Mouse (Mus musculus): ENCODE data around the gene Zfp617. TPM values are rescaled to one million over a fixed set of nuclear protein-coding genes. Genes with fewer than 3 reads are reported as not detected.
"Not testable (repeated sequence)": the region's sequence is repeated elsewhere in the genome, so short reads cannot be mapped to it uniquely, and the experiment has no call there.

The Zfp617 gene
- polyA plus RNA-seq, 1 experiment: not detected

DNA sequence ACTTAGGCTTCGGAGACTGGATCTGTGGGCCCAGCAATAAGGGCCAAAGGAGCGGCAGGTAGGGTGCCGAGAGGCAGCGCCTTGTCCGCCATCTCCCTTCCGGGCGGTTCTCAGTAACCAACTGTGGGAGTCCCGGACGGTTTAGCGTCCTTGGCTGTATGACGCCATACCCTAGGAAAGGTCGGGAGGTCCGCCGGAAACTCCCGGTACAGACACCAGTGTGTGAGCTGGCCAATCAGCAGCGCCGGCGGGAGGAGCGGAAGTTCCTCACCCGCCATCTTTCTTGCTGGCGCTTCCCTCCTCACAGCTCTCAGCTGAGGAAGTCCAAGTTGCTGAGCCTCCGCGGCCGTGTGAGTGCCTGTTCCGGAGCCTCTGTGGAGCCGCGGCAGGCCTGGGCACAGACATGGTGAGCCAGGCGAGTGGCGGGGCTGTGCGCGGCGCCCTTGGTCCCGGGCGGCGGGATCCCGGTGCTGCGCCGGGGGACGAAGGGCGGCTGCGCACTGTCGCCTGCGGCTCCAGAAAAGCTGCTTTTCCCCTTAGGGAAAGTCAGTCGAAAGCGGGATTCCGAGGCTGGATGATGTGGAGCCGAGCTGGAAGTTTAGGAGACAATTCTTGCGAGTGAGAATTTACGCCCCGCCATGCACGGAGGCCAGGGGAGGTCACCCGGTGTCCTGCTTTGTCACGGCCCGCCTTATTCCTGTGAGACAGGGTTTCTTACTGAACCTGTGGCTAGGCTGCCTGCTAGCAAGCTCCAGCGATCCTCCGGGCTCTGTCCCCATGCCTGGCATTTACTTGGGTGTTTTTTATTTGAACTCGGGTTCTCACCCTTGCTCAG is 14.3 kb downstream of the Zfp617 start:
- Histone ChIP-seq H3K4me1 (ENCODE audit: control insufficient read depth, insufficient read depth, low read length) (no peaks in the 10 kb centered on the region), H3K4me3 (ENCODE audit: insufficient read depth, low read depth, low read length) (peak overlapping the region; percentile 77), H3K27ac (ENCODE audit: insufficient read depth, low read depth, low read length) (peak overlapping the region; percentile 93)
- under 1% methylated on average over 57 of the region's 57 CpGs for WGBS
- no peak for TF ChIP-seq CTCF (IDR thresholded peaks at IDR 0.05; ENCODE audit: insufficient read depth, low read depth, low read length)
- TF ChIP-seq POLR2A (IDR thresholded peaks at IDR 0.05; ENCODE audit: insufficient read depth, low read depth, low read length): peak; percentile 59; the same call in 1 of the 2 replicates

DNA sequence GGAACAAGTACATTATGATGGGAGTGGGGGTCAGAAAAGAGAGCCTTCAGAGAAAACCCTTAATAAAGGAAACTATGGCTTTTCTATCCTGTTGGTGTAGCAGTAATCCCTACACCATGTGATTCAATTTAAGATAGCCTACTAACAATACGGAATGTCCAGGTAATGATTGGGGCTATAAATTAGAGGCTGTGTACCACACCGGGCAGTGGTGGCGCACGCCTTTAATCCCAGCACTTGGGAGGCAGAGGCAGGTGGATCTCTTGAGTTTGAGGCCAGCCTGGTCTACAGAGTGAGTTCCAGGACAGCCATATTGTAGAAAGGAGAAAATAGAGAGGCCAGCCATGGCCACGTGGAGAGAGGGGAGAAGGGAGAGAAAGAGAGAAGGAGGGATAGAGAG is 17.4 kb downstream of the Zfp617 start:
- TF ChIP-seq CTCF (IDR thresholded peaks at IDR 0.05; ENCODE audit: insufficient read depth, low read depth, low read length): no peak
- Histone ChIP-seq H3K4me1 (ENCODE audit: control insufficient read depth, insufficient read depth, low read length) (no peaks in the 10 kb centered on the region), H3K27ac (ENCODE audit: insufficient read depth, low read depth, low read length) (no peak overlapping the region), H3K4me3 (ENCODE audit: insufficient read depth, low read depth, low read length) (no peak overlapping the region)
- 96% methylated on average over 5 of the region's 5 CpGs for WGBS

GRCm38 (mm10) chr8:71926551-71926950 is 18.1 kb downstream of the Zfp617 start:
- 93% methylated on average over 3 of the region's 3 CpGs for WGBS
- Histone ChIP-seq H3K27ac (ENCODE audit: insufficient read depth, low read depth, low read length) (no peak overlapping the region), H3K4me3 (ENCODE audit: insufficient read depth, low read depth, low read length) (no peak overlapping the region), H3K4me1 (ENCODE audit: control insufficient read depth, insufficient read depth, low read length) (no peaks in the 10 kb centered on the region)
- TF ChIP-seq POLR2A (IDR thresholded peaks at IDR 0.05; ENCODE audit: insufficient read depth, low read depth, low read length) (no peak), CTCF (IDR thresholded peaks at IDR 0.05; ENCODE audit: insufficient read depth, low read depth, low read length) (no peak)

DNA sequence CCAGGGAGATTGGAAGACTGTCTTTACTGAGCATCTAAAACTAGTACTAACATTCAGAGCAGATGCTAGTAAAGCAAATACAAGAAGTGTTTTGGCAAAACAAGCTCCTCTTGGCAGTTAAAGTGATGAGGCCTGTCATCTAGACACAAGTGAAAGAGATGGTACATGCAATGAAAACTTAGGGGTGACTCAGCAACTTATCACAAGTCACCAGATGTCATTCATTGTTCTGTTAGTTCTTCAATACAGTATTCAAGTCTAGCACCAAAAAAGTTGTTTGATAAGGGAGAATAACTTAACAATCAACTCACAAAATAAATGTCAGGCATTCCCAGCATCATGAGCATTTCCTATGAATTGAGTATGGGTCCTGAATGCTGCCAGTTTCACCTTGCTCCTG is 19.3 kb downstream of the Zfp617 start:
- Histone ChIP-seq H3K4me1 (ENCODE audit: control insufficient read depth, insufficient read depth, low read length) (no peaks in the 10 kb centered on the region), H3K4me3 (ENCODE audit: insufficient read depth, low read depth, low read length) (no peak overlapping the region), H3K27ac (ENCODE audit: insufficient read depth, low read depth, low read length) (no peak overlapping the region)
- no peak for TF ChIP-seq POLR2A (IDR thresholded peaks at IDR 0.05; ENCODE audit: insufficient read depth, low read depth, low read length)
- no peak for TF ChIP-seq CTCF (IDR thresholded peaks at IDR 0.05; ENCODE audit: insufficient read depth, low read depth, low read length)

- H3K4me1 ChIP-seq (ENCODE audit: control insufficient read depth, insufficient read depth, low read length); H3K27ac ChIP-seq (ENCODE audit: insufficient read depth, low read depth, low read length); H3K4me3 ChIP-seq (ENCODE audit: insufficient read depth, low read depth, low read length): not testable (repeated sequence)
- WGBS: 95% methylated on average over 2 of the region's 2 CpGs
Measured at GRCm38 (mm10) chr8:71938037-71938436, 29.6 kb downstream of the Zfp617 start.

DNA sequence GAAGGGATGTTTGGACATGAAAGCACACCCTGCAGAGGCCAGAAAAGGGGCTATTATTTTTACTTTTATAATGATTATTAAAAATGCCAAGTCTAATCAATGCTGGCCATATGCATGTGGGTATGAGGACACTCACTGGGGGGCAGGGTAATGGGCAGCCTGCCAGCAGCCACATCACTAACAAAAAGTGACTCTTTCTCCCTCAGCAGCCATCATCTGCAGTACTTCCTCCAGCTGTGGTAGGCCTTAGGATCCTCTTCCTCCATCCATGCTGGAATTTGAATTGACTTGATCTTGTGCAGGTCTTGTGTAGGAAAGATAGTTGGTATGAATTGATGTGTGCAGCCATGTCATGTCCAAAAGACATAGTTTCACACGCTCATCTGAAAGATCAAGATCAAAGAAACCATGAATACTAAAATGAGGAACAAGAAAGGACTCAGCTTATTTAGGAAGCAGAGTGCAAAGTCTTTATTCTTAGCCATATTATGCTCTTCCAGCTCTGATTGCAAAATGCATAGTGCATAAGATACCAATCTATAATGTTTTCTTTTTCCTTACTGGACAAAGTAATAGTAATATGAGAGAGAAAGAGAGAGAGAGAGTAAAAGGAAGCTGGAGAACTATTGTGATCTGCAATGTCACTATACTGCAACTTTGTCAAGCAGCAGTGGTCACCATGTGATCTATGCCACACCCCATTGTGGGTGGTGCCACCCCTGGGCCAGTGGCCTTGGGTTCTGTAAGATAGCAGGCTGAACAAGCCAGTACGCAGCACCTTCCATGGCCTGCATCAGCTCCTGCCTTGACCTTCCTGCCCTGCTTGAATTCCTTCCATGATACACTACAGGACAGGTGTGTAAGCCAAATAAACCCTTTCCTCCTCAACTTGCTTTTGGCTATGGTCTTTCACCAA is 32.1 kb downstream of the Zfp617 start:
- no peak for TF ChIP-seq CTCF (IDR thresholded peaks at IDR 0.05; ENCODE audit: insufficient read depth, low read depth, low read length)
- no peak for TF ChIP-seq POLR2A (IDR thresholded peaks at IDR 0.05; ENCODE audit: insufficient read depth, low read depth, low read length)
- 85% methylated on average over 2 of the region's 2 CpGs for WGBS
- Histone ChIP-seq H3K4me1 (ENCODE audit: control insufficient read depth, insufficient read depth, low read length) (no peaks in the 10 kb centered on the region), H3K4me3 (ENCODE audit: insufficient read depth, low read depth, low read length) (no peak overlapping the region), H3K27ac (ENCODE audit: insufficient read depth, low read depth, low read length) (no peak overlapping the region)

DNA sequence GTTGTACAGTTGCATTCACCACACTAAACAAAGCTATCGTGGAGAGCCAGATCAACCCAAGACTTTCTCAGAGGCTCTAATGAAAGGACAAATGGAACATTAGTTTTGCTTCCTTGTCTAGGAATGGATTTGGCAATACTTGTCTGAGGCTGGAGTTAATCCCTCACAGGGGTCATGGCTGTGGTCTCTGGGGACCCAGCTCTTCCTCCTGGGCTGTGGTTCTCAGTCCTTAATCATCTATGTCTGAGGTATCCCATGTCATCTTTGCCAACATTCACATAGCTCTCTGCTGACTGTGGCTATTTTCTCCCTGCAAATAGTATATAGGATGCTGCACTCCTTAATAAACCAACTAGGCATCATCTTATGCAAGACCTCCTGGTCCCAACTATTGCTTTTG is 33.3 kb downstream of the Zfp617 start:
- H3K27ac ChIP-seq (ENCODE audit: insufficient read depth, low read depth, low read length): no peak overlapping the region
- H3K4me3 ChIP-seq (ENCODE audit: insufficient read depth, low read depth, low read length): no peak overlapping the region
- no peaks in the 10 kb centered on the region for H3K4me1 ChIP-seq (ENCODE audit: control insufficient read depth, insufficient read depth, low read length)
- WGBS: 51% methylated on average over 1 of the region's 1 CpGs
- TF ChIP-seq CTCF (IDR thresholded peaks at IDR 0.05; ENCODE audit: insufficient read depth, low read depth, low read length): no peak

DNA sequence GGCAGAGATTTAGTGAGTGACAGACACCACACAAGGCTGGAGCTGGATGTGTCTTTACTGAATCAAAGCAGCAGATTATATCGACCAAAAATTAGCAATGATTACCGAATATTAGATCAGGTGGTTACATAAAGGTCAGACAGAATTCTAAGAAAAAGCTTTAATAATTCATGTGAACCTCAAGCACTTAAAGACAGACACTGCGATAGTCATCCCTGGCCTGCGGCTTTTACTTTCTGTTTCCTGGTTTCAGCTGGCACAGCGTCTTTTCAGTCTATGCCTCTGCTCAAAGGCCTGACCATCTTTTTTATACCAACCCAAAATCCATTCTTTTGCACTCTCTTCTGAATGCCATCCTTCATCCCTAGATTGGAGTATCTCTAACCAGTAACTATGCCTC is 40.2 kb downstream of the Zfp617 start:
- H3K27ac ChIP-seq (ENCODE audit: insufficient read depth, low read depth, low read length): no peak overlapping the region
- 90% methylated on average over 5 of the region's 5 CpGs for WGBS
- no peak for TF ChIP-seq POLR2A (IDR thresholded peaks at IDR 0.05; ENCODE audit: insufficient read depth, low read depth, low read length)
- no peak overlapping the region for H3K4me3 ChIP-seq (ENCODE audit: insufficient read depth, low read depth, low read length)
- H3K4me1 ChIP-seq (ENCODE audit: control insufficient read depth, insufficient read depth, low read length): no peaks in the 10 kb centered on the region

DNA sequence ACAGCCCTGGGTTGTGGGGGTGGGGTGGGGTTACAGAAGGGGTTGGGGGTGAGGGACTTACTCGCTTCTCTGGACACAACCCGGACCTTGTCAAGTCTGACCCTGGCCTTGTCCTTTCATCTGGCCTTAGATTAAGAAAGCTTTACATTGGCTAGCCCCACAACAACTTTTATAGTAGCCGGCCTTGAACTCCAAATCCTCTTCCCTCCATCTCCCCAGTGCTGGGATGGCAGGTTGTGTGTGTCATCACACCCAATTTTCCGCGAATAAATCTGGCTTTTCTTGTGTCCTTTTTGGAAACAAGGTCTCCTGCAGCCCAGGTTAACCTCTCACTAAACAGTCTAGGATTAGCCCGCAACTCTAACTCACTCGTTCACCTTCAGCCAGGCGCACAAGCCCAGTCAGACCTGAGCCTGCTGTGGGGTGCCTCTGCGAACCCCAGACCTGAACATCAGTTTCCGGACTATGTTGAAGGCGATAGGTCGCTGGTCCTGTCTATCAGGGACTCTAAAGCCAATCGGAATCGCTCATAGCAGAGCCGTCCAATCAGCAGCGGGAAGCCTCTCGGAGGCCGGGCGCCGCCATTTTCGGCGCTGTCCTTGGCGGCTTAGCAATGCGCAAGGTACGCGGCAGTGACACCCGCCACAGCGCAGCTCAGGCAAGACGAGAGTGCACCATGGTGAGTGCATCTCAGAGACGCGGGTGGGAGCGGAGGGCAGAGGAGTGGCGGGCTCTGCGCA is 42.2 kb downstream of the Zfp617 start, which contains the start of gene Zfp961:
Gene Zfp961 (plus strand): TSS at position 557 of the 740 bp plus-strand sequence.
- H3K4me3 ChIP-seq (ENCODE audit: insufficient read depth, low read depth, low read length): peak within 1 kb of the TSS; percentile 88
- no peak for TF ChIP-seq CTCF (IDR thresholded peaks at IDR 0.05; ENCODE audit: insufficient read depth, low read depth, low read length)
- peak; percentile 77 for TF ChIP-seq POLR2A (IDR thresholded peaks at IDR 0.05; ENCODE audit: insufficient read depth, low read depth, low read length)
- 4% methylated on average over 34 of the region's 34 CpGs for WGBS
- H3K27ac ChIP-seq (ENCODE audit: insufficient read depth, low read depth, low read length): peak within 1 kb of the TSS; percentile 79
- H3K4me1 ChIP-seq (ENCODE audit: control insufficient read depth, insufficient read depth, low read length): no peaks in the 10 kb centered on the region
